Mouse (Mus musculus) CH12F3 (cell line): ENCODE results near the gene Gm10591.
"Not testable (repeated sequence)": the region's sequence is repeated elsewhere in the genome, so short reads cannot be mapped to it uniquely, and the experiment has no call there.

Source experiments
- in situ Hi-C: fragments of 300-500 bp; cut with MboI; formaldehyde crosslinking; loops from 2 replicates; pipeline ENCODE4 v1.14.3; 2020; ENCODE audit warnings: low sequenced_read_pairs

The Gm10591 gene

DNA sequence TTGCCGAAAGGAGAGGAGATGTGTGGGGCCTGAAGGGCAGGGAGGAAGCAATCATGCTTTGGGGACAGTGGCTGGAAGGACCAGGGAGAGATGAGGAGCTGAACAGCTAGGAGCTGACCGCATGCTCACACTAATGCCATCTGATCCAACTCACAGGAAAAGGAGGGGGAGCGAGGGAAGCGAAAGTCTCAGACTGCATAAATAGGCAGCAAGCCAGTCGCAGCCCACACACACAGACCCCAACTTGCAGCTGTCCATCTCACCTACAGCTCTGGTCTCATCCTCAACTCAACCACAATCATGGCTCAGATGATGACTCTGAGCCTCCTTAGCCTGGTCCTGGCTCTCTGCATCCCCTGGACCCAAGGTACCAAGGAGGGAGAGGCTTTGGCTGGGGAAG lies at the start of gene Gm10591:
Gene Gm10591, plus strand, starts transcription at position 301 of the 400 bp plus-strand sequence.
- in situ Hi-C loops: not testable (repeated sequence)

DNA sequence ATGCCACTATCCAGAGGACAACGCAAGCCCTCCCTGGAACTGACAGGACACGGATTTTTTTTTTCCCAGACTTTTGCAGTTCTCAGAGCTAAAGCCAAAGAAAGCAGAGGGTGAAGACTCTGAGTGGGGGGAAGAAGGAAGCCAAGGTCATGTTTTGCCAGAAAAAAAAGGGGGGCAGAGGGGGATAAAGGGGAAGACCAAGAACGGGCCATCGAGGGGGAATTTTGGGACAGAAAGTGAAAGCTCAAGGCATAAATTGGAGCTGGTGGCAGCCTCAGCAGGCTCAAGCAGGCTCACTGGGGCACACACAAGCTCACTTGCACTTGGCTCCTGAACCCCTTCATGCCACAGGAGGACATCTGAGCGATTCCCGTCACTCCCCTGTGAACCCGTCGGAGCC lies 17.4 kb downstream of the Gm10591 start, which contains the start of gene Gm2564:
Gene Gm2564, plus strand, starts transcription at position 301 of the 400 bp plus-strand sequence.
- in situ Hi-C loops: not testable (repeated sequence)

DNA sequence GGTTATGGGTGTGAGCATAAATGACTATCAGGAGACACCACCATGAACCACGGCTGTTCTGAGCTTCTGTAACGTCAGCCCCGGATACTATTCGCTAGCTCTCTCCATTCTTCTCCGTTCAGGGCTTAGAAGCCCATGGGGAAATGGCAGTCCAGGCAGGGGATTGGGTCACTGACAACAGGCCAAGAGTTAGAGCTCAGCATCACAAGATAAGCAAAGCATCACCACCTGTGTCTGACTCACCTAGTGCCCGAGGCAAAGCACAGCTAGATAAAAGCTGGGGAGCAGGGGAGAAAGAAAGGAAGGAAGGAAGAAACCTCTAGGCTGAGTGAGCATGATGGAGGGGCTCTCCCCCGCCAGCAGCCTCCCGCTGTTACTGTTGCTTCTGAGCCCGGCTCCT lies 43.0 kb downstream of the Gm10591 start, which contains the start of gene Ccl27b:
Gene Ccl27b, plus strand, starts transcription at position 301 of the 400 bp plus-strand sequence.
- in situ Hi-C loops: not testable (repeated sequence)

DNA sequence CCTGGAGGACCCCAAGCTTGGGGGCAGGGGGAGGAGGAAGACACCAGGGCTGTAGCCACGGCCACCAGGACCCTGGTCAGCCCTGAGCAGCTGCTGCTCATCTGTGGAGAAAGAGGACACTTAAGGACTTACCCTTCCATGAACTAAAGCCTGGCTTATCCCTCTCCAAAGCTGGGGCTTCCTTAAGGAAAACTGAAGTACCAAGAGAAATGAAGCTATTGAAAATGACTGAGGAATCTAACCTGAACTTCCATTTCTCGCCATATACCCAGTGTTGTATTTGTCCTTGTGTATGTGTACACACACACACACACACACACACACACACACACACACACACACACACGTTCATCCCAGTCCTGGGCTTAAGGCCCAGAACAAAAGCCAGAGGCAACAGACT lies 49.8 kb downstream of the Gm10591 start, which contains the start of gene Il11ra2:
Gene Il11ra2, minus strand, starts transcription at position 101 of the 400 bp plus-strand sequence.
- in situ Hi-C loops: not testable (repeated sequence)
